Mouse (Mus musculus) mammary gland, adult 2 months (tissue): Measurements from ENCODE around the gene Cpn1. TPM values are rescaled to one million over a fixed set of nuclear protein-coding genes. Genes with fewer than 3 reads are reported as not detected.

Source experiments
- polyA plus RNA-seq: library from polyadenylated mRNA; depleted of rRNA; stranded (reverse); fragments of >200 nt; gene quantifications from 2 replicates; pipeline ENCODE4 v1.2.3, GENCODE M21; 2012; ENCODE audit warnings: low replicate concordance; rRNA removed

The Cpn1 gene
- 0.07 and 0.79 TPM in 2 replicates for polyA plus RNA-seq

GRCm38 (mm10) chr19:43986069-43986794, at the start of gene Cpn1:
Gene Cpn1, minus strand, starts transcription at chr19:43986556.

GRCm38 (mm10) chr19:44028972-44029371, 42.6 kb upstream of the Cpn1 start, which contains the start of gene Cyp2c23:
Gene Cyp2c23, minus strand, starts transcription at chr19:44029208.

GRCm38 (mm10) chr19:43939769-43940689, 46.3 kb downstream of the Cpn1 start, which contains the start of gene Dnmbp:
Gene Dnmbp, minus strand, starts transcription at chr19:43940191.

Other genes starting within 250 kb of the Cpn1 start
- gene Cutc, start 233.6 kb downstream of the Cpn1 start, polyA plus RNA-seq: 3.5 and 8.1 TPM in 2 replicates
- 12.9 and 18.3 TPM in 2 replicates for gene Cox15, start 233.6 kb downstream of the Cpn1 start, polyA plus RNA-seq
- gene Abcc2, start 204.4 kb downstream of the Cpn1 start, polyA plus RNA-seq: 0.30 and 0.32 TPM in 2 replicates
- 18.7 and 19.1 TPM in 2 replicates for gene Dnmbp, start 46.4 kb downstream of the Cpn1 start, polyA plus RNA-seq
- 0.46 and 0.67 TPM in 2 replicates for gene Cyp2c23, start 42.7 kb upstream of the Cpn1 start, polyA plus RNA-seq
- 5.8 and 12.2 TPM in 2 replicates for gene Erlin1, start 83.2 kb upstream of the Cpn1 start, polyA plus RNA-seq
- 9.1 and 18.9 TPM in 2 replicates for gene Chuk, start 120.9 kb upstream of the Cpn1 start, polyA plus RNA-seq
- gene Cwf19l1, start 149.3 kb upstream of the Cpn1 start, polyA plus RNA-seq: 6.2 and 10.8 TPM in 2 replicates
- gene Bloc1s2, start 159.9 kb upstream of the Cpn1 start, polyA plus RNA-seq: 14.8 and 22.5 TPM in 2 replicates
- 0.04 TPM in 1 of 2 replicates, not detected in the other for gene Pkd2l1, start 205.9 kb upstream of the Cpn1 start, polyA plus RNA-seq
- gene Scd3, start 216.7 kb upstream of the Cpn1 start, polyA plus RNA-seq: 0.27 and 2.7 TPM in 2 replicates